Mouse (Mus musculus): ENCODE results near the gene Meis2.

The Meis2 gene

DNA sequence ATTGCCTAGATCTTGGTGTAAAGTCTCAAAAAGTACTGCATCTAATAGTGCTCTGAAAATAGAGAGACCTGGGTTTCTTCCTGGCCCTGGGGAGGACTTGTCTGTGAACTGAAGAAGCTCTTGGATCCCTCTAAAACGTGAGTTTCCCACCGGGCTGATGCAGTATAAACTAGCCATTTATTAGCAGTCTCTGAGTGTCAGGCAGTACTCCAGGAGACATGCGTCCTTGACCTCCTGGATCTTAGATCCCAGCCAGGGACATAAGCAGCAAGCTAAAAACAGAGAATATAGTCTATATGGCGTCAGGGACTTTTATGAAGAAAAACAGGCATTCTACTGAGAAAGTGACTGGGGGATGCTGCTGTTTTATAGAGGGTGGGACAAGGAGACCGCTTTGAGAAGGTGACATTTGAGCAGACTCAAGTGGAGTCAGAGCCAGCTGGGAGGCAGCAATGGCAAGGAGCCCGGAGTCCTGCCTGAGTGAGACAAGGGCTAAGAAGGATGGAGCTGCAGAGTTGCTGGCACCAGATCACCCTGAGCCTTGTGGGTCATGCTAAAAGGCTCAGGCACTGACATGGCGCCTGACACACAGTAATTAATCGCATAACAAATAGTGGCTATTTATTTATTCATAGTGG is 126.6 kb downstream of the Meis2 start:
- peak; percentile 44 for DNase-seq

GRCm38 (mm10) chr2:115938296-115938695 is 127.3 kb downstream of the Meis2 start:
- DNase-seq, result no peak

DNA sequence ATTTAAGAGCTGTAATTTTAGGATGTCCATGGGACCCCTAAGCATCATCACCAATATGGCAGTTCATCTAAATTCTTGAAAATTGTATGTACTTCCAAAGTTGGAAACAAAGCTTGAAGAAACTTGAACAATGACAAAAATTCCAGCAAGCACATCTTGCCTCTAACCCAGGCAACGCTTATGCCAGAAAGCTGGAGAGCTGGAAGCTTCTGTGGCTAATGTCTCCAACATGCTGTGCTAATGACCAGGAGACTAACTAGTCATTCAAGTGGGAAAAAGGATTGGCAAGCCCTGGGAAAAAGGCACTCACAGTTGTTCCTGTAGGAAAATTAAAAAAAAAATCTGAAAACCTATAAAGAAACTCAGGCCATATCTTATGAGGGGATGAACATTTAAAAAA is 127.7 kb downstream of the Meis2 start:
- DNase-seq, result no peak

DNA sequence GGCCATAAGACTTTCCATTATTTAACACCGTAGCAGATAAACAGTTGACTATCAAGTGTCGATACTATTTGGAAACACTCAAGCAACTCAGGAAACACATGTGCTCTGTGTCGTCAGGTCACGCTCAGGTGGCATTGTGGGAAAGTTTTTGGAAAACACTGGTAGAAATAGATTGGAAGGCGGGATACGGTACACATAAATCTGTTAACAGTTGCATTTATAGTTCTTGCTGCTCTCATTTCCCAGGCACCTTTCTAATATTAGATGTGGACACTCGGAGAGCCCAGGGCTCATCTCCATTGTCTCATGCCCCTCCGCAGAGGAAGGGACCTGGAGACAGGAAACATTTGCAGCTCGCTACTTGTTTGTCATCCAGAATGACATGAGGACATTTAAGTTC is 128.9 kb downstream of the Meis2 start:
- no peak for DNase-seq

- DNase-seq, result no peak
These were observed 131.3 kb downstream of the Meis2 start for GRCm38 (mm10) chr2:115934299-115934698.

DNA sequence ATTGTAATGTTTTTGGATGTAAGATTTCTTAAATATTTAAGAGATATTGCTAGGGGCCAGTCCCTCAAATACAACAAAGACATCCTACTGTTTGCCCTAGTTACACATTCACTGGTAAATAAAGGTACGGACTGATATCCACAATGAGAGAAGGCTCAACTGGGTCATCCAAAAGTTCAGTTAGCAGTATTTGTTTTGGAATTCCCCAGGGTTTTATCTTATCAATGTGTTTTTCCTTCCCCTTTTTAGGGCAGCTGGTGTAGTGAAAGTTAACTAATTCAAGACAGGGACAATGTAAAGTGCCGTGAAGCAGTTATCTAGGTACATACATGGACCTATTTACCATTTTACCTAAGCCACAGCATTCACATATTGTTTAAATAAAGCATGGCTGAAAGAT is 132.4 kb downstream of the Meis2 start:
- no peak for DNase-seq

DNA sequence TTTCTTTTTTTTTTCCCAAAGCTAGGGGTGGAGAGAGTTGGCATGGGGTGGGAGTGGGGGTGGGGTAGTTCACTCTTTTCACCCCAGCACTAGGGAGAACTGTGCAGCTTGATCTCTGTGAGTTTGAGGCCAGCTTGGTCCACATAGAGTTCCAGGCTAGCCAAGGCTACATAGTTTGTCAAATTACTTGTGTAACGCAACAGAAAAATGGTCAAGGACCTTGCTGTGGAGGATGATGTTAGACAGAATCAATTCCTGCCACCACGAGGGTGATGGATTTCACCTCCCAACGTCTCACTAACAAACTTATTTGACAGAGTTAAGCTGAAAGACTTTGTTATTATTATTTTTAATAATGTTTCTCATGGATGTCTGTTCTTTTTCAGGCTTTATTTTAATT is 139.9 kb downstream of the Meis2 start:
- no peak for DNase-seq

DNA sequence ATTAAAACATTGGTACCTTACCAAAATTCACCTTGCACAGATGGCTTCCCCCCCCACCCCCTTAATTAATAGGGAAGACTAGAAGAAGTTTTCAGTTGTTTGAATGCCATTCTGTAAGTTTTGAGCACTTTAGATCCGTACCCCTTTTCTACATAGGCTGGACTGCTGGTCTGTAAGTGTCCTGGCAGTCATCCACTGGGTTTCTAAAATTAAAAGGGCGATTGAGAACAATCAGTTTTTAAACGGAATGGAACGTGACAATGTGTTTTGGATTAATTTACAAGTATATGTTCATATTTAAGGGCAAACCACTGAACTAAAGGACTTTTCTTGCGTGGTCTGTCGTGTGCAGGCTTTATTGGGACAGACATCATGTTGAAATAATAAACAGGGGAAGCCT is 141.2 kb downstream of the Meis2 start:
- no peak for DNase-seq

GRCm38 (mm10) chr2:115923247-115923646 is 142.4 kb downstream of the Meis2 start:
- DNase-seq, result no peak

DNA sequence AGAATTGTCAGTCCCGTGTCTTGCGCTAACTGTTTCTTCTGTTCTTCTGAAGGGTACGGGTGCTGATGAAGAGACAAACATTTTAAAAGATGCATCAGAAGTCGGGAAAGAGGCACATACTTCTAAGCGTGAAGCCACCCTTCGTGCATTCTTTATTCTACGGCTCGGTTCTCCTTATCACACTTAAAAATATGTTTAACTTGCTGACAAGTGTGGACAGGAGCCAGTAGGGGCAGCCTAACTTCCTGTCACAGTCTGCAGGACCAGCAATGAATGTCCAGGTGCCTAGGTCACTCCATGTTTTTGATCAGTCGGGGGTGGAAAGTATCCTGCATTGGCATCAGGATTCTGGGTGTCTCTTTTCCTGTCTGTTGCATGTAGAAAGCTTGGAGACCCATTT is 144.0 kb downstream of the Meis2 start:
- no peak for DNase-seq

DNA sequence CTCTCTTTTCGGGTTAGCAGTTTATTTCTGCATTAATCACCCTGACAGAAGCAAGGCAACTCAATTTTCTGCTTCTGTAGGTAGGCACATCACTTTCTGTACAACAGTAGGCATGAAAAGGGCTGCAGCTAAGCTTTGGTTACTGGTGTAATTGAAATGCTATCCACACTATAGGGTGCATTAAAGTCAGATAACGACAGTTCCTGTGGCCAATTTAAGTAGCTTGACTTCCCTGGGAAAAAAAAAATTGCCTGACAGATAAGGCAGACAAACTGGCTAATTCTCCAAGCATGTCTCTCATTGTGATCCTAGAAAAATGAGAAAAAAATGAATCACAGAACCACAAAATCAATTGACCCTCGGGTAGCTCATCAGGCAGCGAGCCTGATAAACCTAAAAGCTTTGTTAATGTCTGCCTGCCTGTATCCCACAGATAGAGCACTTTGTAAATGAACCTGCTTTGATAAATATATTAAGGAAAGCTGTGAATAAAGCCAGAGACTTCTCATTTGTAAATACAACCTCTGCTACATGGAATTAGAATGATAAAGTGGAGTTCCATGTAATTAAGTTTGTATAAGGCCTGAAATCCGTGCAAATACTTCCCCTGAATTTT is 145.2 kb downstream of the Meis2 start:
- no peak for DNase-seq

GRCm38 (mm10) chr2:115919141-115920071 is 146.2 kb downstream of the Meis2 start:
- no peak for DNase-seq

DNA sequence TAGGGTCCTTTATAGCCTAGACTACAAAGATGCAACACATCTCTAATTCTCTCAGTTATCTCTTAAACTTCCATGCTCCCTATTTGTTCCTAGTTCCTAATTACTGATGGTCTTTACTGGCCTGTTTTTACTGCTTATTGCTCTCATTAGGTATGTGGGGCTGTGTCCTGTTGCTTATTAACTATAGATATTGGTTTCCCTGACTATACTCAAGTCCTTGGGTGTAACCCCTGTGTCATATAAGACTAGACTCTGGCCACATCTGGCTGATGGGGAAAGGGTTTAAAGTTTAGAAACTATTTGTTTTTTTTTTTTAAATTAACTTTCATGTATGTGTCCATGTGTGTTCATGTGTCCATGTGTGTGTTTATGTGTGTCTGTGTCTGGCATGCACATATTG is 147.1 kb downstream of the Meis2 start:
- no peak for DNase-seq

- no peak for DNase-seq
These were observed 151.1 kb downstream of the Meis2 start for GRCm38 (mm10) chr2:115914539-115914938.

GRCm38 (mm10) chr2:115912948-115913529 is 152.6 kb downstream of the Meis2 start:
- no peak for DNase-seq

DNA sequence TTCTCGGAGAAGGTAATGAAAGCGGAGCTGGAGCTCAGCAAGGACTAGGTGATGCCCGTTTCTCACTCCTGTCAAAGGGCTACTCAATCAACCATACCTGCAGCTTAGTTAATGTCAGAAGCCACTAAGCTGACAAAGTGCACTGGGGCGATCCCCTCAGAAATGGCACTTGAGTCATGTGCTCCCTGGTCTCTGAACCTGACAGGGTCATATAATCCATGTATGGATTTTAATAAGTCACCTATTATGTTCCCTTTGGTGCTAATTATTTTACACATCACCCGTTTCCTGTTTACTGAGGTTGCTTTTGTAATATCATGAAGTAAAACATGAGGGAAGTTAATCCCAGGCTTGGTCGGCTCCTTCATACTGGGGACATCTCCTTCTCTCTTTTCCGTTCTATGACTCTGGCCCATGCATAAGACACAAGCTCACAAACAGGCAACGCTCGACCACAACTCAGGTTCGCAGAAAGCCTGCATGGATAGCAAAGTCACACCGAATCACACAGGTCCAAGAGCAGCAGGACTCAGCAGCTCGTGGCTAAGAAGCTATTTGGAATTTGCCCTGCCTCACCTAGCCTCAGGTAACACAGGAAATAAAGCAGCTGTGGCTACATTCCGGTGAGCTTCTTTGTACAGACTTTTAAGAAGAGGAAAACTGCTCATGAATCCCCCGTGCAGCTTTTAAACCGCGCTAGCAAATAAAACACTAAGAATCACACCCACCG is 153.6 kb downstream of the Meis2 start:
- no peak for DNase-seq

DNA sequence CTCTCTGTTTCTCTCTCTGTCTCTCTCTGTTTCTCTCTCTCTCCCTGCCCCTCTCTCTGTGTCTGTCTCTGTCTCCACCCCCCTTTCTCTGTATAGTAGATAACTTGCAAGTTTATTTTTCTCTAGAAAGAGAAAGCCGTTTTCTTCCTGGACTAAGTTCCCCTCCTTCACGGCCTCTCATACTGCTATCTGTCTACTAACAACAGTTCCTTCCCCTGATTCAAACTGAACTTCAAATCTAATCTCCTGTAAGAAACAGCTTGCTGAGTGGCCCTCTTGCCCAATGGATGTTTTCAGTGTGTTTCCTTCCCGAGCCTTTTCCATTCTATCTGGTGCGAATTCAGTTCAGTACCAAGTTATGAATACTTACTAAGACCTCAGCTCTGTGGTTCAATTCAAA is 155.4 kb downstream of the Meis2 start:
- no peak for DNase-seq

DNA sequence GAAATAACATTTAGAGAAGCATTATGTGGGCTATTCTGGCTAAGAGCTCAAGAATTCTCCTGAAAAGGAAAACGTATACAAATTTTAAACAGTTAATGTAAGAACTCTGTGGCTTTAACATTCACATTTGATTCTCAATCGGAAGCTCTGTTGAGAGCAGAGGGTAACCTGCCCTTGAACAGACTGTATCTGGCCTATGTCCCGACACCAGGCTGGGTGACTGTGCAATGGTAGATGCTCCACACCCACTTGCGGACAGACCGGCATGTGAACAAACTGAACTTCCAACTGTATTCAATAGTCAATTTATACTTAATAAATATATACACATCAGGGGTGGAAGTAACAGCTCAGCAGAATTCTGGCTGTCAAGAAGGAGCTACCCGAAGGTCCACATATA is 164.6 kb downstream of the Meis2 start:
- no peak for DNase-seq

DNA sequence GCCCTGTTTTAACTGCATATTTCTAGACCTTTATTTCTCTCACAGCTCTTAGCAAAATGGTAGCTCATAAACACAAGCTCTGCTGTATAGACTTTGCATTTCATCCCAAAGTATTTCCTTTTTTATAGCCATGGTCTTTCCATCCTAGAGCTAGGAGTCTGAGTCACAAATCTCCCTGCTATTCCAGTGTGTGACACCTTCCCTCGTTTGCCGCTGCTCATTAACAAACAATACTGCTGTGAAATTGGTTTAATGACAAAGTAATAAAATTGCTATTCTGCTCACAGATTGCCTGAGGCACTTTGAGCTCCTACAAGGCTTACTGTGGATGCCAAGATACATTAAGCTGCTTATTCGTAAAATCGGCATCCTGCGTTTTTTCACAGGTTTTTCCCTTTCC is 168.1 kb downstream of the Meis2 start:
- DNase-seq, result no peak

GRCm38 (mm10) chr2:115897001-115897400 is 168.6 kb downstream of the Meis2 start:
- DNase-seq, result no peak

- no peak for DNase-seq
These were observed 169.9 kb downstream of the Meis2 start for GRCm38 (mm10) chr2:115895717-115896116.

- no peak for DNase-seq
These were observed 170.4 kb downstream of the Meis2 start for GRCm38 (mm10) chr2:115895256-115895655.

DNA sequence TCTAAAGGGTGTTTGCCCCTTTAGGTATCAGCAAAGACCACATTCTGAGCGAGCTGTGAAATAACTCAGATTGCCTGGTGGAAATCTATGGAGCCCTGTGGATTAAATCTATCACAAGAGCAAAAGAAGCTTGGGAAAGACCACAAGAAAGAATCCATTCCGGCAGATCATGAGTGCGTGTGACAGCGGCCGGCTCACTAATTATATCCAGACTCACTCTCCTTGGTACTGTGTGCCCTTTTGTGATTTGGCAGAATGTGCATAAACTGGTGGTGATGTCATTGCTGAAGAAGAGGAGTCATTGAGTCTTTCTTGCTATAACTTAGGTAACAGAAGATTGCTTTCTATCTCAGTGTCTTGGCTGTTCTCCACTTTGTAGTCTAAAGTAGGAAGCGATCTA is 172.5 kb downstream of the Meis2 start:
- DNase-seq, result no peak
